Mouse (Mus musculus) ES-E14 (cell line): Measurements from ENCODE around the gene Cpb2. TPM values are rescaled to one million over a fixed set of nuclear protein-coding genes. Genes with fewer than 3 reads are reported as not detected.
A peak's percentile ranks its signal among the peaks of the same experiment; 100 is the strongest.

Experiments used
- DNase-seq: peaks from one replicate; pipeline ENCODE4 v3.0.0-alpha.2; 2013; ENCODE audit warnings: low read depth, low spot score
- H3K27ac ChIP-seq: 2 replicates; pipeline ENCODE4 v1.5.1; 2012; ENCODE audit warnings: low read depth, mild to moderate bottlenecking, low read length, moderate library complexity, mixed read lengths; ENCODE audit not compliant: poor library complexity, insufficient read depth, severe bottlenecking
- H3K36me3 ChIP-seq: 2 replicates; pipeline ENCODE4 v1.6.1; 2012; ENCODE audit warnings: mild to moderate bottlenecking, low read length, moderate library complexity, mixed read lengths; ENCODE audit not compliant: control insufficient read depth, poor library complexity, insufficient read depth, severe bottlenecking
- H3K4me1 ChIP-seq, 2 experiments: fragments of 150-350 bp in 1 of 2; sonication (generic) in 1 of 2; 2 replicates each; pipeline ENCODE4 v1.6.1; 2012; ENCODE audit warnings: low read length in 2 of 2, mild to moderate bottlenecking in 1 of 2, mixed read lengths in 1 of 2; ENCODE audit not compliant: control insufficient read depth in 2 of 2, insufficient read depth in 2 of 2, poor library complexity in 1 of 2
- H3K4me3 ChIP-seq, 2 experiments: fragments of 150-350 bp in 1 of 2; sonication (generic) in 1 of 2; 2 replicates each; pipeline ENCODE4 v1.5.1; 2012; ENCODE audit warnings: low read length in 2 of 2, low read depth in 1 of 2, mild to moderate bottlenecking in 1 of 2, mixed read lengths in 1 of 2; ENCODE audit not compliant: insufficient read depth in 1 of 2, poor library complexity in 1 of 2, severe bottlenecking in 1 of 2
- H3K9ac ChIP-seq: 2 replicates; pipeline ENCODE4 v1.6.1; 2012; ENCODE audit warnings: low read depth, mild to moderate bottlenecking, low read length, mixed read lengths; ENCODE audit not compliant: poor library complexity, insufficient read depth, severe bottlenecking
- H3K9me3 ChIP-seq: fragments of 150-350 bp; sonication (generic); 2 replicates; pipeline ENCODE4 v1.6.1; 2012; ENCODE audit warnings: low read depth, mild to moderate bottlenecking, low read length; ENCODE audit not compliant: control insufficient read depth, insufficient read depth
- CHD2 ChIP-seq: IDR thresholded peaks from 2 replicates; pipeline ENCODE4 v1.6.1; 2014; ENCODE audit warnings: mild to moderate bottlenecking, low read depth, low read length, inconsistent platforms
- HCFC1 ChIP-seq: IDR thresholded peaks from 2 replicates; pipeline ENCODE4 v1.6.1; 2012; ENCODE audit warnings: low read length, inconsistent platforms, borderline replicate concordance; ENCODE audit not compliant: insufficient read depth
- MAFK ChIP-seq: IDR thresholded peaks from 2 replicates; pipeline ENCODE4 v1.6.1; 2014; ENCODE audit warnings: mild to moderate bottlenecking, low read depth, low read length, inconsistent platforms; ENCODE audit not compliant: insufficient read depth
- ZC3H11A ChIP-seq: IDR thresholded peaks from 2 replicates; pipeline ENCODE4 v1.6.1; 2012; ENCODE audit warnings: low read depth, mild to moderate bottlenecking, inconsistent platforms, low read length, borderline replicate concordance
- ZNF384 ChIP-seq: IDR thresholded peaks from 2 replicates; pipeline ENCODE4 v1.6.1; 2012; ENCODE audit warnings: low read depth, low read length, inconsistent platforms
- in situ Hi-C, 2 experiments: fragments of 600-800 bp; cut with MboI; formaldehyde crosslinking; loops; one replicate each; pipeline ENCODE4 v1.15.1; 2025; ENCODE audit warnings: low sequenced_read_pairs in 2 of 2, inconsistent platforms in 1 of 2; ENCODE audit not compliant: unreplicated experiment in 2 of 2
- total RNA-seq: library from RNA; depleted of rRNA; stranded (reverse); fragments of 300-350 nt; gene quantifications from 2 replicates; pipeline ENCODE4 v1.2.3, GENCODE M21; 2012

The Cpb2 gene
- total RNA-seq, 1 experiment = 0.80 TPM

DNA sequence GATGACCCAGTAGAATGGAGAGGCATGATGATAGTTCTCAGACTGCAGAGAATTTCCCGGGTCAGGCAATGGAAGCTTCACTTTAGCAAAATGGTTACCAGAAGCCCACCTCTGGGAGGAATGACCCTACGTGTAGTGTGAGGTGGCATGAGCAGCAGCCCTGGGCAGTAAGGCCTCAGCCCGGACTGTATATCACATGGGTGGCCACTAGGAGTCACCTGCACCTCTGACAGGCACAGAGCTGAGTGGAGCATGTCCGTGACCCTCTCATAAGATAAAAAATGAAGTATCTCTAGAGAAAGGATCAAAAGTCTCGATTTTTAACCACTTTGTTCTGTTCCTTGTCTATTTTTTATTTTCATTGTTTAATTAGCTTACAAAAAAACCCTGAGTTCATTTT is 14.4 kb downstream of the Cpb2 start:
- Histone ChIP-seq H3K27ac (no peak overlapping the region), H3K36me3 (no peaks in the 10 kb centered on the region), H3K9ac (no peak overlapping the region), H3K4me1 (no peaks in the 10 kb centered on the region), H3K9me3 (no peaks in the 10 kb centered on the region), H3K4me3 (no peak overlapping the region)
- in situ Hi-C loops = no loop called here
- TF ChIP-seq HCFC1 = no peak
- no peak for TF ChIP-seq MAFK
- TF ChIP-seq ZC3H11A = no peak
- no peak for TF ChIP-seq ZNF384
- TF ChIP-seq CHD2 = no peak
- no peak for DNase-seq

DNA sequence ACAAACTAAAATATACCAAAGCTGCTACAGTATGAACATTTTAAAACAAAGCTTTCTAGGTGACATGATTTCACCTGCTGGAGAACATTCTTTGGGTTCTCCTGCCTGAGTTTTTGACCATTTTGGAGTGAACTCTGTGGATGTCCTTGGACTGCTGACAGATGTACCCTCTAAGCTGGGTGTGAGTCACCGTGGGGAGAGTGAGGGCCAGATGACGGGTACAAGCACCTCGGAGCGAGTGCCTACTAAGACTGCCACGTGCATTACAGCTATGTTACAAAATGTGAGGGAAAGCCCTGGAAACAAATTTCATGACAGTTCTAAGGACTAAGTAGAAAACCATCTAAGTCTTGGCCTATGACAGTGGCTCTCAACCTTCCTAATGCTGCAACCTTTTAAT is 27.4 kb downstream of the Cpb2 start:
- in situ Hi-C loops = no loop called here
- no peak for DNase-seq
- Histone ChIP-seq H3K4me1 (no peaks in the 10 kb centered on the region), H3K9ac (no peak overlapping the region), H3K9me3 (no peaks in the 10 kb centered on the region), H3K27ac (no peak overlapping the region), H3K36me3 (no peaks in the 10 kb centered on the region), H3K4me3 (no peak overlapping the region)
- TF ChIP-seq ZC3H11A (no peak), MAFK (no peak), HCFC1 (no peak), ZNF384 (no peak), CHD2 (no peak)

DNA sequence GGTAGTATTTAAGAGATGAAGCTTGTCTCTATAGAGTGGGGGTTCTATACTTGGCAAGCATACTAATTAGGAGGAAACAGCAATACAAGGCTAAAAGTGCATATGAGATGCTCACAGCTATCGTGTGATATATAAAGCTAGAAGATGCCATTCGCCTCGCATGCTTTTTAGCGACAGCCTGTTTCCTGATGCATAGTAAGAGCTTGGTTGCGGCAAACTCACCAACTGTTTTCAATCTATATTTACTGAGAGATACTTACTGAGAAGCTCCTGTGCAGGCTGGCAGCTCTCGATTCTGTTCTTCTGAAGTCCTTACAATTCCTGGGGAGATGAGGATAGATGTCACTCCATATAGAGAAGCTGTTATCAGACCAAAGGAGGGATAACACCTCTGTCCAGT is 37.6 kb downstream of the Cpb2 start:
- DNase-seq = no peak

DNA sequence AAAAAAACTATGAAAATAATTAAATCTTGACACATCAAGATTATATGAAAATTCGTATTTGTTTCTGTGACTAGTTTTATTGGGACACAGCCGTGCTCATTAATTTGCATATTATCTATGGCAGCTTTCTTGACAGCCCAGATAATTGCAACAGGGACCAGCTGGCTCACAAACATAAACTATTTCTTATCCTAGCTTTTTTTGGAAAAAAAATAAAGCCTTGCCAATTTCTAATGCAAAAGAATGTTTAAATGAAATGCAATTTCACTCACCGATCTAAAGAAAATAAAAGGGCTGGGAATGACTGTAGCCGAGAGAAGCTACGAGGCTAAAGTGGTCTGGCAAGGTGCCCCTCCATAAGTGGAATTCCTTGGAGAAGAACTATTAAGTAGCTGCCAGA is 38.3 kb downstream of the Cpb2 start:
- H3K36me3 ChIP-seq = no peaks in the 10 kb centered on the region
- H3K4me3 ChIP-seq = no peak overlapping the region
- H3K4me1 ChIP-seq = peaks cover 0 to 3% of the 10 kb centered on the region in 2 experiments; a peak in 1 of 4 replicates
- in situ Hi-C loops = no loop called here
- no peak overlapping the region for H3K9ac ChIP-seq
- no peak for TF ChIP-seq ZNF384
- no peak for TF ChIP-seq HCFC1
- TF ChIP-seq CHD2 = no peak
- TF ChIP-seq ZC3H11A = no peak
- no peak for TF ChIP-seq MAFK
- no peak overlapping the region for H3K27ac ChIP-seq
- DNase-seq = no peak
- H3K9me3 ChIP-seq = no peaks in the 10 kb centered on the region

More for the DNA sequence above, 37.6 kb downstream of the Cpb2 start:
- H3K36me3 ChIP-seq = no peaks in the 10 kb centered on the region
- H3K9ac ChIP-seq = no peak overlapping the region
- TF ChIP-seq ZNF384 = no peak
- TF ChIP-seq MAFK = no peak
- TF ChIP-seq ZC3H11A = no peak
- no peak for TF ChIP-seq CHD2
- no peak for TF ChIP-seq HCFC1
- no peak overlapping the region for H3K4me3 ChIP-seq
- H3K4me1 ChIP-seq = no peaks in the 10 kb centered on the region
- no peak overlapping the region for H3K27ac ChIP-seq
- in situ Hi-C loops = no loop called here
- no peaks in the 10 kb centered on the region for H3K9me3 ChIP-seq

DNA sequence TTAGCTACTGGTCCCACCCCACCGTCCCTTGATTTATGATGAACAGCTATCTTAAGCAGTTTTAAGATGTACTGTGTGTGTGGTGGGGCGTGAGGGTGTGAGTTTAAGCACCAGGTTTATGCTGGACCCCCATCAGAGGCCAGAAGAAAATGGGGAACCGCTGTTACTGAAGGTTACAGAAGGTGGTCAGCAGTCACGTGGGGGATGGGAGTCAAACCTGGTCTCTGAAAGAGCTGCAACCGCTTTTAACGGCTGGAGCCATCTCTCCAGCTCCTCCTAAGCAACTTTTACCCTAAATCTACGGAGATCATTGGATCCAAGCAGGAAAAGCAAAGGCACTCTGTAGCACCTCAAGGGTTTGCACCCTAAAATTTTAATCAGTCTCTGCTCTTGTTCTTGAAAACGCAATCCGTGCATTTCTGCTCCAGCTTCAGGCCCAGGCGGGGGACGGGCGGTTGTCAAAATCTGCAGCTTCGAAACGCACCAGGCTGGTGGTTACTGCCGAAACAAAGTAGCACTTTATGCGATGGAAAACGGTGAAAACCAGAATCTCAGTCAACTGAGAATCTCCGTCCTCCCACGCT is 41.6 kb downstream of the Cpb2 start:
- H3K9ac ChIP-seq = peak overlapping the region; percentile 90

More for the DNA sequence above, 41.6 kb downstream of the Cpb2 start:
- peaks cover 0 to 3% of the 10 kb centered on the region in 2 experiments; a peak in 1 of 4 replicates for H3K4me1 ChIP-seq
- in situ Hi-C loops = no loop called here
- no peaks in the 10 kb centered on the region for H3K9me3 ChIP-seq
- TF ChIP-seq CHD2 (no peak), ZNF384 (no peak)
- no peaks in the 10 kb centered on the region for H3K36me3 ChIP-seq
- H3K4me3 ChIP-seq = peak overlapping the region; percentile 82 to 88
- no peak overlapping the region for H3K27ac ChIP-seq
- DNase-seq = no peak
